8 mouse cellular contexts compared by ENCODE assay signal in the genomic region with DNA sequence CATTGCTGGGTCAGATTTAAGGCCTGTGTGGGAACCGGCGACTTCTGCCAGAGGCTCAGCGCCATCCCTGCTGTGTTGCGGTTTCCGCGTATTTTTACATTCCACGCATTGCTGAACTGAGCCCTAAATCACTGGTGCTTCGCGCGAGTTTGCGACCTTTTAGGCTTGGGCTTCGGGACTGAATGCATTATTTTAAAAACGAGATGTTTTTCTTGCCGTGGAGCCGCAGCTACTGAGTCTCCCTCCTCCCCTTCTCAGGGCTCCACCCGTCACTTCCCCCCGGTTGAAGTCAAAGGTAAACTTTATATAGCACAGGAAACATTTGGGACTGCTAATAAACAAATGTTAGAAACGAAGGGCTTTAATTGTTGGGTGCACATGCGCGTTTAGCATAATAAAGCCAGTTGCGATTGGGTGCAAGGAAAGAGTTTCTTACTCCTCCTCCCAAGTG.
A peak's percentile ranks its signal among the peaks of the same experiment; 100 is the strongest.
DNase-seq lines count a peak whose midpoint lies in the region; ATAC-seq lines count a peak whose summit lies in the region.

No protein-coding gene starts in this region.

- H3K4me3 ChIP-seq in midbrain, embryonic 12.5 days, result no peak overlapping the region
- H3K4me3 ChIP-seq in midbrain, embryonic 14.5 days (replicated peaks; ENCODE audit: low read depth, low read length), result no peak overlapping the region
- H3K4me3 ChIP-seq in heart, embryonic 15.5 days, result peak overlapping the region; percentile 14
- no peak overlapping the region for H3K4me3 ChIP-seq in limb, embryonic 10.5 days

- H3K4me2 ChIP-seq in midbrain, embryonic 12.5 days (replicated peaks), result 0 out of 2 replicates have a peak overlapping the region, but pooled peaks have one; percentile 11
- no peak overlapping the region for H3K4me2 ChIP-seq in midbrain, embryonic 14.5 days (ENCODE audit: low read length)
- H3K4me2 ChIP-seq in heart, embryonic 15.5 days, result peak overlapping the region; percentile 45

- H3K27ac ChIP-seq in midbrain, embryonic 12.5 days (replicated peaks), result peak overlapping the region; percentile 35; the same call in 1 of the 2 replicates
- H3K27ac ChIP-seq in midbrain, embryonic 14.5 days (replicated peaks; ENCODE audit: low read depth, low read length), result no peak overlapping the region
- peak overlapping the region; percentile 68 for H3K27ac ChIP-seq in heart, embryonic 15.5 days
- H3K27ac ChIP-seq in limb, embryonic 10.5 days, result peak overlapping the region; percentile 66

- ATAC-seq in midbrain, embryonic 12.5 days (ENCODE audit: low FRiP score, low read depth), result no peak
- ATAC-seq in midbrain, embryonic 14.5 days (ENCODE audit: low FRiP score, low TSS enrichment), result no peak
- no peak for ATAC-seq in heart, embryonic 15.5 days (replicated peaks; ENCODE audit: insufficient number of reproducible peaks, insufficient read depth, low FRiP score, low read depth)
- no peak for ATAC-seq in activated CD4-positive, CD25-positive, alpha-beta regulatory T cell, adult 4 months

- H3K27me3 ChIP-seq in midbrain, embryonic 12.5 days, result no peaks in the 10 kb centered on the region
- H3K27me3 ChIP-seq in midbrain, embryonic 14.5 days (ENCODE audit: control insufficient read depth, insufficient read depth, low read length), result no peaks in the 10 kb centered on the region
- H3K27me3 ChIP-seq in heart, embryonic 15.5 days, result no peaks in the 10 kb centered on the region
- H3K27me3 ChIP-seq in limb, embryonic 10.5 days (ENCODE audit: low read depth, poor library complexity, severe bottlenecking), result no peaks in the 10 kb centered on the region
- no peaks in the 10 kb centered on the region for H3K27me3 ChIP-seq in splenic B cell, adult 2 months (ENCODE audit: control insufficient read depth, insufficient read depth, low read length, poor library complexity, severe bottlenecking)

- no peak overlapping the region for H3K9ac ChIP-seq in midbrain, embryonic 12.5 days (replicated peaks)
- H3K9ac ChIP-seq in midbrain, embryonic 14.5 days (replicated peaks; ENCODE audit: low read length), result no peak overlapping the region
- H3K9ac ChIP-seq in heart, embryonic 15.5 days, result no peak overlapping the region

- no peak for DNase-seq in midbrain, embryonic 14.5 days
- no peak for DNase-seq in limb, embryonic 10.5 days (ENCODE audit: low spot score)
- DNase-seq in splenic B cell, adult 2 months (ENCODE audit: low read depth, low spot score), result peak; percentile 53
- no peak for DNase-seq in yolk sac, embryonic 10.5 days (ENCODE audit: low spot score)
- DNase-seq in layer of hippocampus, adult 11-12 months (ENCODE audit: low spot score), result no peak

- H3K36me3 ChIP-seq in midbrain, embryonic 12.5 days, result no peaks in the 10 kb centered on the region
- no peaks in the 10 kb centered on the region for H3K36me3 ChIP-seq in midbrain, embryonic 14.5 days (ENCODE audit: control insufficient read depth, insufficient read depth, low read length)
- no peaks in the 10 kb centered on the region for H3K36me3 ChIP-seq in heart, embryonic 15.5 days
- H3K36me3 ChIP-seq in limb, embryonic 10.5 days, result no peaks in the 10 kb centered on the region
- H3K36me3 ChIP-seq in splenic B cell, adult 2 months (ENCODE audit: control insufficient read depth, insufficient read depth, low read length, poor library complexity, severe bottlenecking), result no peaks in the 10 kb centered on the region

- peaks cover 32% of the 10 kb centered on the region for H3K4me1 ChIP-seq in midbrain, embryonic 12.5 days
- H3K4me1 ChIP-seq in midbrain, embryonic 14.5 days (ENCODE audit: control insufficient read depth, insufficient read depth, low read length), result peaks cover 39% of the 10 kb centered on the region
- H3K4me1 ChIP-seq in heart, embryonic 15.5 days (replicated peaks), result peaks cover 22% of the 10 kb centered on the region
- H3K4me1 ChIP-seq in limb, embryonic 10.5 days, result peaks cover 74% of the 10 kb centered on the region

- 35% methylated on average over 21 of the region's 21 CpGs for WGBS in midbrain, embryonic 12.5 days
- 39% methylated on average over 21 of the region's 21 CpGs for WGBS in midbrain, embryonic 14.5 days
- WGBS in heart, embryonic 15.5 days, result 30% methylated on average over 21 of the region's 21 CpGs
- WGBS in limb, embryonic 10.5 days, result 37% methylated on average over 21 of the region's 21 CpGs

- no peaks in the 10 kb centered on the region for H3K9me3 ChIP-seq in midbrain, embryonic 12.5 days
- no peaks in the 10 kb centered on the region for H3K9me3 ChIP-seq in midbrain, embryonic 14.5 days (ENCODE audit: control insufficient read depth, low read length)
- H3K9me3 ChIP-seq in heart, embryonic 15.5 days (replicated peaks), result no peaks in the 10 kb centered on the region
- H3K9me3 ChIP-seq in limb, embryonic 10.5 days (replicated peaks), result no peaks in the 10 kb centered on the region
